Mouse (Mus musculus): ENCODE results near the gene Gm13697.
"Not testable (repeated sequence)": the region's sequence is repeated elsewhere in the genome, so short reads cannot be mapped to it uniquely, and the experiment has no call there.

Gene Gm13697

GRCm38 (mm10) chr2:83984443-83984842 is at the start of gene Gm13697:
TSS of gene Gm13697 (plus strand) at chr2:83984743.
- not testable (repeated sequence) for DNase-seq (ENCODE audit: low spot score in 2 of 2)

- DNase-seq (ENCODE audit: low spot score in 2 of 2) = peak; percentile 93 to 95
These were observed 43.6 kb upstream of the Gm13697 start, which contains the start of gene Zswim2 for GRCm38 (mm10) chr2:83940931-83941361. TSS of gene Zswim2 (minus strand) at chr2:83941228.

GRCm38 (mm10) chr2:83941378-83941777 is 43.2 kb upstream of the Gm13697 start:
- DNase-seq (ENCODE audit: low spot score in 2 of 2) = no peak

- DNase-seq (ENCODE audit: low spot score in 2 of 2) = no peak
These were observed 42.8 kb upstream of the Gm13697 start for GRCm38 (mm10) chr2:83941792-83942191.

GRCm38 (mm10) chr2:83955393-83955792 is 29.1 kb upstream of the Gm13697 start, which contains the start of gene Gm13698:
TSS of gene Gm13698 (plus strand) at chr2:83955693.
- not testable (repeated sequence) for DNase-seq (ENCODE audit: low spot score in 2 of 2)

- DNase-seq (ENCODE audit: low spot score in 2 of 2) = not testable (repeated sequence)
These were observed 23.3 kb upstream of the Gm13697 start, which contains the start of gene Gm13693 for GRCm38 (mm10) chr2:83961203-83961602. TSS of gene Gm13693 (plus strand) at chr2:83961503.

- not testable (repeated sequence) for DNase-seq (ENCODE audit: low spot score in 2 of 2)
These were observed 17.5 kb upstream of the Gm13697 start, which contains the start of gene Gm13695 for GRCm38 (mm10) chr2:83967013-83967412. TSS of gene Gm13695 (plus strand) at chr2:83967313.

- not testable (repeated sequence) for DNase-seq (ENCODE audit: low spot score in 2 of 2)
These were observed 11.7 kb upstream of the Gm13697 start, which contains the start of gene Gm13696 for GRCm38 (mm10) chr2:83972823-83973222. TSS of gene Gm13696 (plus strand) at chr2:83973123.

- DNase-seq (ENCODE audit: low spot score in 2 of 2) = not testable (repeated sequence)
These were observed 5.9 kb upstream of the Gm13697 start, which contains the start of gene Gm13694 for GRCm38 (mm10) chr2:83978633-83979032. TSS of gene Gm13694 (plus strand) at chr2:83978933.

GRCm38 (mm10) chr2:83990253-83990652 is 5.7 kb downstream of the Gm13697 start, which contains the start of gene Gm13691:
TSS of gene Gm13691 (plus strand) at chr2:83990553.
- DNase-seq (ENCODE audit: low spot score in 2 of 2) = not testable (repeated sequence)

- DNase-seq (ENCODE audit: low spot score in 2 of 2) = not testable (repeated sequence)
These were observed 9.2 kb downstream of the Gm13697 start for GRCm38 (mm10) chr2:83993639-83994255.

GRCm38 (mm10) chr2:83994526-83994925 is 10.0 kb downstream of the Gm13697 start:
- not testable (repeated sequence) for DNase-seq (ENCODE audit: low spot score in 2 of 2)

GRCm38 (mm10) chr2:84008913-84009312 is 24.4 kb downstream of the Gm13697 start:
- peak in 1 of 2 experiments; percentile 23 for DNase-seq (ENCODE audit: low spot score in 2 of 2)

- DNase-seq (ENCODE audit: low spot score in 2 of 2) = no peak
These were observed 25.3 kb downstream of the Gm13697 start for GRCm38 (mm10) chr2:84009818-84010217.

- no peak for DNase-seq (ENCODE audit: low spot score in 2 of 2)
These were observed 30.0 kb downstream of the Gm13697 start for GRCm38 (mm10) chr2:84014572-84014971.

- not testable (repeated sequence) for DNase-seq (ENCODE audit: low spot score in 2 of 2)
These were observed 31.7 kb downstream of the Gm13697 start for GRCm38 (mm10) chr2:84016291-84016690.

- DNase-seq (ENCODE audit: low spot score in 2 of 2) = no peak
These were observed 33.8 kb downstream of the Gm13697 start for GRCm38 (mm10) chr2:84018330-84018729.

- no peak for DNase-seq (ENCODE audit: low spot score in 2 of 2)
These were observed 35.2 kb downstream of the Gm13697 start for GRCm38 (mm10) chr2:84019519-84020305.

GRCm38 (mm10) chr2:84021930-84022329 is 37.4 kb downstream of the Gm13697 start:
- no peak for DNase-seq (ENCODE audit: low spot score in 2 of 2)

- no peak for DNase-seq (ENCODE audit: low spot score in 2 of 2)
These were observed 38.4 kb downstream of the Gm13697 start for GRCm38 (mm10) chr2:84022905-84023304.

- DNase-seq (ENCODE audit: low spot score in 2 of 2) = no peak
These were observed 38.8 kb downstream of the Gm13697 start for GRCm38 (mm10) chr2:84023319-84023718.

GRCm38 (mm10) chr2:84025217-84025616 is 40.7 kb downstream of the Gm13697 start:
- DNase-seq (ENCODE audit: low spot score in 2 of 2) = no peak
